Mouse (Mus musculus) skeletal muscle tissue, adult 2 months (tissue): Measurements from ENCODE around the gene Mphosph10.

Experiments used
- DNase-seq: peaks from one replicate; pipeline ENCODE4 v3.0.0-alpha.2; 2012; ENCODE audit warnings: low read depth, low spot score

Mphosph10 gene

GRCm38 (mm10) chr7:64392122-64392818 lies at the start of gene Mphosph10, which contains the start of gene Mcee:
Gene Mphosph10, minus strand, starts transcription at chr7:64392268.
Gene Mcee, plus strand, starts transcription at chr7:64392607.
- DNase-seq: peak; percentile 94

- no peak for DNase-seq
These were observed 48.5 kb upstream of the Mphosph10 start for GRCm38 (mm10) chr7:64440519-64440918.

GRCm38 (mm10) chr7:64439595-64440518 lies 47.8 kb upstream of the Mphosph10 start:
- DNase-seq: no peak

GRCm38 (mm10) chr7:64424861-64425260 lies 32.8 kb upstream of the Mphosph10 start:
- no peak for DNase-seq

- no peak for DNase-seq
These were observed 11.9 kb upstream of the Mphosph10 start for GRCm38 (mm10) chr7:64403989-64404388.

- no peak for DNase-seq
These were observed 10.4 kb upstream of the Mphosph10 start for GRCm38 (mm10) chr7:64402452-64402851.

GRCm38 (mm10) chr7:64400725-64401124 lies 8.7 kb upstream of the Mphosph10 start:
- DNase-seq: no peak

GRCm38 (mm10) chr7:64392819-64393151 lies 717 bp upstream of the Mphosph10 start:
- DNase-seq: no peak

GRCm38 (mm10) chr7:64391479-64391878 lies 589 bp downstream of the Mphosph10 start:
- no peak for DNase-seq

GRCm38 (mm10) chr7:64373830-64374562 lies 18.1 kb downstream of the Mphosph10 start, which contains the start of gene Fan1:
Gene Fan1, minus strand, starts transcription at chr7:64374095.
- peak; percentile 76 for DNase-seq

GRCm38 (mm10) chr7:64373147-64373829 lies 18.8 kb downstream of the Mphosph10 start:
- DNase-seq: no peak

GRCm38 (mm10) chr7:64371940-64372878 lies 19.9 kb downstream of the Mphosph10 start:
- DNase-seq: no peak

GRCm38 (mm10) chr7:64369841-64370240 lies 22.2 kb downstream of the Mphosph10 start:
- DNase-seq: no peak

- no peak for DNase-seq
These were observed 26.2 kb downstream of the Mphosph10 start for GRCm38 (mm10) chr7:64365863-64366262.

- no peak for DNase-seq
These were observed 31.5 kb downstream of the Mphosph10 start for GRCm38 (mm10) chr7:64360586-64360945.

GRCm38 (mm10) chr7:64359943-64360585 lies 32.0 kb downstream of the Mphosph10 start:
- no peak for DNase-seq

- no peak for DNase-seq
These were observed 33.4 kb downstream of the Mphosph10 start for GRCm38 (mm10) chr7:64358666-64359065.

GRCm38 (mm10) chr7:64357405-64357804 lies 34.7 kb downstream of the Mphosph10 start:
- peak; percentile 29 for DNase-seq

GRCm38 (mm10) chr7:64356661-64357060 lies 35.4 kb downstream of the Mphosph10 start:
- no peak for DNase-seq

- no peak for DNase-seq
These were observed 37.9 kb downstream of the Mphosph10 start for GRCm38 (mm10) chr7:64354206-64354605.
